Mouse (Mus musculus): ENCODE data around the gene Adcy2. TPM values are rescaled to one million over a fixed set of nuclear protein-coding genes. Genes with fewer than 3 reads are reported as not detected.

The Adcy2 gene
- polyA plus RNA-seq, 1 experiment = not detected

DNA sequence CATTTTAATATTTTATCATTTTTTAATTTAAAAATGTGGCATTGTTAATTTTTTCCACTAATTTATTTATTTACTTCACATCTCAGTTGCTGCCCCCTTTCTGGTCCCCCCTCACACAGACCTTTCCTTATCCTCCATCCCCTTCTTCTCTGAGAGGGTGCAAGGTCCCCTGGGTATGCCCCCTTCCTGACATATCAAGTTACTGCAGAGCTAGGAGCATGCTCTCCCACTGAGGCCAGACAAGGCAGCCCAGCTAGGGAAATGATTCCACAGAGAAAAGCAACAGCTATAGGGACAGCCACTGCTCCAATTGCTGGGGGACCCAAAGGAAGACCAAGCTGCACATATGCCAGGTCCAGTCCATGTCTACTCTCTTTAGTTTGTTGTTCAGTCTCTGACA, 163.2 kb downstream of the Adcy2 start:
- Histone ChIP-seq H3K27me3 (replicated peaks) (no peaks in the 10 kb centered on the region), H3K36me3 (replicated peaks; ENCODE audit: low read length) (no peaks in the 10 kb centered on the region), H3K4me3 (replicated peaks) (no peak overlapping the region), H3K4me1 (no peaks in the 10 kb centered on the region), H3K9me3 (peaks cover 18% of the 10 kb centered on the region)
- no peak for TF ChIP-seq FLI1 (IDR thresholded peaks at IDR 0.05; ENCODE audit: low read length)
- no peak for TF ChIP-seq GATA1 (IDR thresholded peaks at IDR 0.05; ENCODE audit: borderline replicate concordance, low read length)

DNA sequence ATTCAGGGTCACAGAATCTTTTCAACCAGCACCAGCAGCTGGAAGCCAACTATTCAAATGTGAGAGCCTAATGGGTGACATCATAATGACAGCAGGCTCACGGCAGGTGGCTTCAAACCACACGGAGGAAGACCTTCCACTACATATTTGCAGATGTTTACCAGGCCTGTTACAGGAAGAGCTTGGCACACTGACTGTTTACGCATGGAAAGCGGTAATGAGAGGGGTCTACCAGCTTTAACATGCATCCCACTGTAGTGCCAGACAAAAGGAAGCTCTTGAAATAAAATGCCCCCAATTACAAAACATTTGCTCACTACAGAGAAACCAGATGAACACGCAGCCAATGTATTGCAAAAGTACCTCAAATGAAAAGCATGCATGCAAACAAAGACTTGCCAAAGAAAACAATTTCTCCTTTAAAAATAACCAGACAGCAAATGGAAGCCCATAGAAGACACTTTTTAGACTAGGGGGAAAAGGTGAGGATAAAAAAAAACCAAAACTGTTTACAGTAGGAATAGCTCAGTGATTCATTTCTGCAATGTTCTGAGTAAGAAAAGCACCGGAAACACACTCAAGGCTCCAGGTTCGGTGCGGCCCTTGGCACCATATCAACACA, 163.8 kb downstream of the Adcy2 start:
- H3K9me3 ChIP-seq = peaks cover 18% of the 10 kb centered on the region
- H3K4me3 ChIP-seq (replicated peaks) = no peak overlapping the region
- H3K4me1 ChIP-seq = no peaks in the 10 kb centered on the region
- H3K27me3 ChIP-seq (replicated peaks) = no peaks in the 10 kb centered on the region
- no peaks in the 10 kb centered on the region for H3K36me3 ChIP-seq (replicated peaks; ENCODE audit: low read length)
- no peak for TF ChIP-seq FLI1 (IDR thresholded peaks at IDR 0.05; ENCODE audit: low read length)
- no peak for TF ChIP-seq GATA1 (IDR thresholded peaks at IDR 0.05; ENCODE audit: borderline replicate concordance, low read length)

DNA sequence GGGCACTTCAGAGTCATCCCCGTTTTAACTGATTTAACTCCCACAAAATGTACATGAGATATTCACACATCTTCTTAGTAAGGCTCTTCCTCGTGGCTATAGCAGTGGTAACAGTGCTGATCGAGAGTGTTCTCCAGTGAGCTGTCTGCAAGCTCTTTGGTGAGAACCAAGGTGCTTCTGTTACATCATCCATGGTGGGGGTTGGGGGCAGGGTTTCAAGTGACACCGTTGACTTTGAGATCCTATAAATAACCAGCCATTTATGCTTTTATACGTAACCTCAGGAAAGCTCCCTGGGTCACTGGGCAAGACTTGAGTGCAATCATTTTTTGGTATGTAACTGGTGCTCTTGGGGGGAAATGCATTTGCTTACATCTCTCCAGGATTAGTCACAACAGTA, 167.2 kb downstream of the Adcy2 start:
- H3K36me3 ChIP-seq (replicated peaks; ENCODE audit: low read length) = no peaks in the 10 kb centered on the region
- no peaks in the 10 kb centered on the region for H3K4me1 ChIP-seq
- H3K27me3 ChIP-seq (replicated peaks) = no peaks in the 10 kb centered on the region
- TF ChIP-seq FLI1 (IDR thresholded peaks at IDR 0.05; ENCODE audit: low read length) (no peak), GATA1 (IDR thresholded peaks at IDR 0.05; ENCODE audit: borderline replicate concordance, low read length) (no peak)
- no peak overlapping the region for H3K4me3 ChIP-seq (replicated peaks)
- H3K9me3 ChIP-seq = peaks cover 18% of the 10 kb centered on the region

DNA sequence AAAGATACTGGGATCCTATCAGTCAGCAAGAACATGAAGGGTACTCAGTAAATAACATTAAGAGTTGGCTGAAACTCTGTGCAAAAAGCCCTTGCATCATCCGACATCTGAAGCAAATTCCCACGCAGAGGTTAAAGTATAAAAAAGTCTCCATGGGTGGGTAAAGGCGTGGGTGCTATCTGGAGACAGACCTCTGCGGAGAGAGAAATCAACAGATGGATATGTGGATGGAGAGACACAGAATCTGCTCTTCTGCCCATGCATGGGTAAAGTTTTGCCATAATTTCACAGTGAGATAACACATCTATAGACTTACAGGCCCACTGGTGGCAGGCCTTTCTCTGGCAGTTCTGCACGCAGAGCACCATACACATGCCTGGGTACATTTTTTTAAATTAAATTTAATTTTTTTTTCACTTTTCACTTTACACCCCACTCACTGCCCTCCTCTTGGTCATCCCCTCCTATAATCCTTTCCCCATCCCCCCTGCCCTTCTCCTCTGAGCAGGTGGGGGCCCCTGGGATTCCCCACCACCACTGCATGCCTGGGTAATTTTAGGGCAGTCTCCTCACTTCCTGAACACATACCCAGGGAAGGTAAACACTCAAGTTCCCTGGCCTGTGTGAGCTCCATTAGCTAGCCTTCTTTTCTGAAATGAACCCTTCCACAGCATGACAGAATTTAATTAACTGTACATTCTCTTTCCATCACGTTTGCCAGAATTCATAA, 169.1 kb downstream of the Adcy2 start:
- Histone ChIP-seq H3K9me3 (peaks cover 15% of the 10 kb centered on the region), H3K4me1 (no peaks in the 10 kb centered on the region), H3K4me3 (replicated peaks) (no peak overlapping the region), H3K36me3 (replicated peaks; ENCODE audit: low read length) (no peaks in the 10 kb centered on the region), H3K27me3 (replicated peaks) (no peaks in the 10 kb centered on the region)
- no peak for TF ChIP-seq GATA1 (IDR thresholded peaks at IDR 0.05; ENCODE audit: borderline replicate concordance, low read length)

DNA sequence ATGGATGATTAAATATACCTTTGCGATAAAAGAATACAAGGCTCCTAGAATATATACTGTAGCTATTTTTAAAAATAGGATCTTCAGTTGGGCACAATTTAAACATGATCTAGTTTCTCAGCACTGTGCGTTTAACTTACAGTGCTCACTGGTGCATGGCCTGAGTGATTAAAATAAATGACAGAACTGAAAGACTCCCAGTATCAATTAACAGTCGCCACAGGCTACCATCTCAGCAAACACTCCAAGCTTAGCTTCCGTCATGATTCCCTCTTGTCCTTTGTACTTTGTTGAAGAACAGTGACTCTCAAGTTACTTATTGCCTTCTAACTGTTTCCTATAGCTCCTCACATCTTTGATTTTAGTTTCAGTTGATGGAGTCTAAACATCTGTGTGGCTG, 170.9 kb downstream of the Adcy2 start:
- Histone ChIP-seq H3K27me3 (replicated peaks) (no peaks in the 10 kb centered on the region), H3K4me1 (no peaks in the 10 kb centered on the region), H3K9me3 (peaks cover 11% of the 10 kb centered on the region; the same call in 1 of the 2 replicates), H3K36me3 (replicated peaks; ENCODE audit: low read length) (no peaks in the 10 kb centered on the region), H3K4me3 (replicated peaks) (no peak overlapping the region)
- TF ChIP-seq GATA1 (IDR thresholded peaks at IDR 0.05; ENCODE audit: borderline replicate concordance, low read length) (no peak), FLI1 (IDR thresholded peaks at IDR 0.05; ENCODE audit: low read length) (no peak)

DNA sequence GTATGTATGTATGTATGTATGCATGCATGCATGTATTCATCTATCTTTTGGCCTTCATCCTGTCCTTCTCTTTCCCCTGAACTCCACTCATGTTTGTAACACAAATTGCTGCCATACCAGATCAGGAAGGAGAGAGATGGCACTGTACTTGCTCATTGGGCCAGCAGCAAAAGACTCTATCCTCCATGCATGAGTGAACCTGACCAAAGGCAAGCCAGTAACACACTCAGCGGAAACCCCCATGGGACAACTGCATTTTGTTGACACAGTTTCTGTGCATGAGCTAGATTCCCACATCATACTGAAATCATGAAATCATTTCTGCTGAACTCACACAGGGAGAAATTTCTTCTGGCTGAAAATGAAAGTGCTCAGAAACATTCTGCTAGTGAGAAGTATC, 172.9 kb downstream of the Adcy2 start:
- Histone ChIP-seq H3K27me3 (replicated peaks) (no peaks in the 10 kb centered on the region), H3K36me3 (replicated peaks; ENCODE audit: low read length) (no peaks in the 10 kb centered on the region), H3K4me3 (replicated peaks) (no peak overlapping the region), H3K4me1 (no peaks in the 10 kb centered on the region), H3K9me3 (peaks cover 5% of the 10 kb centered on the region; the same call in 1 of the 2 replicates)
- TF ChIP-seq GATA1 (IDR thresholded peaks at IDR 0.05; ENCODE audit: borderline replicate concordance, low read length) (no peak), FLI1 (IDR thresholded peaks at IDR 0.05; ENCODE audit: low read length) (no peak)

DNA sequence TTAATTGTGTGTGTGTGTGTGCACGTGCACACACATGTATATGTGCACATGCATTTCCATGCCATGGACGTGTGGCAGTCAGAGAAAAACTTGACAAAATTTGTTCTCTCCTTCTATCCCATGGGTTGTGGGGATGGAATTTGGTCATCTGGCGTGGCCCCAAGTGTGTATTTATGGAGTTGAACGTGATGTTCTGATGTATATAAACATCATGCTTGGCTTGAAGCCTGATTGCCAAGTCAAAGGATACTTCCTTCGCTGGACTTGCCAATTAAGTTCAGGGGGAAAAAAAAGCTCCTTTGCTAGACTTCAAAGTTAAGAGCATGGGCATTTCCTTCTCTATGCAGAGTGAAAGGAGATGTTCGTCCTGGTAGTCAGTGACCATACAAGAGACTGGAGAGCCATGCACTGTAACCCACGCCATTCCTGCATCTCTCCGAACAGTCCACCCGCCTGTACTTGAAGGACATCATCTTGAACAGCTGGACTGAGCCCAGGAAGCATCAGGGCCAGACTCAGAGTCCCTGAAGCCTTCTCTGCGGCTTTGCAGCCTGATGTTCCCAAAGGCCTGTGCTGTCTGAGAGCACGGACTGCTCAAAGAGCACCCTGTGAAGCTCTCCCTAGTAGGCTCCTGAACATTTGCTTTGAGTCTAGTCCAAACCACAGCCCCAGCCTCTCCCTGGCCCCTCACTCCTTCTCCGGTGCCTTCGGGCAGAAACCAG, 178.3 kb downstream of the Adcy2 start:
- H3K4me3 ChIP-seq (replicated peaks) = no peak overlapping the region
- no peaks in the 10 kb centered on the region for H3K27me3 ChIP-seq (replicated peaks)
- no peak for TF ChIP-seq GATA1 (IDR thresholded peaks at IDR 0.05; ENCODE audit: borderline replicate concordance, low read length)
- TF ChIP-seq FLI1 (IDR thresholded peaks at IDR 0.05; ENCODE audit: low read length) = no peak
- H3K4me1 ChIP-seq = no peaks in the 10 kb centered on the region
- H3K9me3 ChIP-seq = peaks cover 18% of the 10 kb centered on the region
- H3K36me3 ChIP-seq (replicated peaks; ENCODE audit: low read length) = no peaks in the 10 kb centered on the region

DNA sequence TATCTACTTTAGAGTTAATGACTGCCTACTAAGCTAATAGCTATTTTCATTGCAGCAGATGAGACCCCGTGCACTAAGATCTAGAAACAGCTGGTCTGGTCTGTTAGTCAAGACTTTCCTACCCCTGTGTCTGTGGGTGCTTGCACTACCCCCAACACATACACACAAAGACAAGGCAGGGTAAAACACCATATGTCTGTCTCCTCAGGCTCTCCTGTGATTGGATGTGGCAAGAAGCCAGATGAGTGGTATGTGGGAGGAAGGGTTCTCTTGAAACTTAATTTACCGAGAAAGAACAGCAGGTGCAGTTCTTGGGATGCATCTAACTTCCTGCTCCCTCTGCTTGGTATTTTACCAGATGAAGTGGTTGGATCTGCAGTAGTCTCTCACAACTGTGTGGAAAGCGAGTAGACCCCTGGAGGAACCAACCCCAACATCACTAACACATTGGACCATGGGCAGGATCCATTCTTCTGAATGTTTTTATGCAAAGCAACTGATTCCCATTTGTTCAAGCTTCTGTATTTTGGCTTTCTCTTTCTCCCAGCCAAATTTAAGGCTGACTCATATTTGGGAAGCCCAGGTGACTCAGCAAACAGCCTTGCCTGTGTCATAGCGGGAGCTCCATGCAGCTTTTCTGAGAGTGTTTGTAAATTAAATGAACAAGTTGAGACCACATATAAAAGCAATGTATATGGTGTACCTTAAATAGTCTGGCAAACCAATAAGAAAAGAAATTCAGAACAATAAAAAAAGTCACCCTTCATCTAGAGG, 183.4 kb downstream of the Adcy2 start:
- peaks cover 23% of the 10 kb centered on the region for H3K9me3 ChIP-seq
- H3K4me1 ChIP-seq = no peaks in the 10 kb centered on the region

DNA sequence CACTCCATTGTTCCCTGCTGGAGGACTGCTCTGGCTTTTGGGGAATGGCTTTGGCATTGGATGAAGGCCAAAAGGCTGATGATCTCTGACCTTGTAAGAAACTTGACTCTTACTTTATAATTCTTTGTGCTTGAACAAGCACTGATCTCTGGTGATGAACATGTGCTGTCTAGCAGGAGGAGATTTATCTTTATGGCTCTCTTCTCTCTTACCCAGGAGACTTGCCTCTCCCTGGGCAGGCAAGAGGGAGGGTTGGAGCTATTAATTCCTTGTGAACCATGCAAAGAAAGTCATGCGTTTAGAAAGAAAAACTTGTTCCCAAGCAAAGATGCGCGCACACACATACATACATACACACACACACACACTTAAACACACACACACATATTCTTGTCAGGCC, 188.2 kb downstream of the Adcy2 start:
- Histone ChIP-seq H3K27me3 (replicated peaks) (no peaks in the 10 kb centered on the region), H3K4me1 (no peaks in the 10 kb centered on the region), H3K4me3 (replicated peaks) (no peak overlapping the region), H3K36me3 (replicated peaks; ENCODE audit: low read length) (no peaks in the 10 kb centered on the region), H3K9me3 (peaks cover 23% of the 10 kb centered on the region)
- TF ChIP-seq FLI1 (IDR thresholded peaks at IDR 0.05; ENCODE audit: low read length) (no peak), GATA1 (IDR thresholded peaks at IDR 0.05; ENCODE audit: borderline replicate concordance, low read length) (no peak)

More for the DNA sequence above, 183.4 kb downstream of the Adcy2 start:
- no peak overlapping the region for H3K4me3 ChIP-seq (replicated peaks)
- H3K36me3 ChIP-seq (replicated peaks; ENCODE audit: low read length) = no peaks in the 10 kb centered on the region
- TF ChIP-seq GATA1 (IDR thresholded peaks at IDR 0.05; ENCODE audit: borderline replicate concordance, low read length) = no peak
- TF ChIP-seq FLI1 (IDR thresholded peaks at IDR 0.05; ENCODE audit: low read length) = no peak
- no peaks in the 10 kb centered on the region for H3K27me3 ChIP-seq (replicated peaks)

Data from megakaryocyte, embryonic 14.5 days (primary cell).